Comparison of ENCODE assay signal across 9 mouse cellular contexts in genomic region chr4:136312616-136313015, GRCm38 (mm10). TPM values are rescaled to one million over a fixed set of nuclear protein-coding genes. Genes with fewer than 3 reads are reported as not detected.
DNase-seq lines count a peak whose midpoint lies in the region; ATAC-seq and TF ChIP-seq lines count a peak whose summit lies in the region.
"Had no signal": no experiment of that assay in that cellular context is flagged by ENCODE, and none has a peak within 500 bp of the region (broad histone marks: within the 10 kb centered on the region; RNA-seq: fewer than 3 reads in every experiment).

No protein-coding gene starts in this region.

- peak overlapping the region; percentile 86 for H3K4me3 ChIP-seq in heart, embryonic 16.5 days (ENCODE audit: low read length)
- H3K4me3 ChIP-seq in G1E (ENCODE audit: low read depth, low read length) = peak overlapping the region; percentile 83; the same call in 1 of the 2 replicates
- H3K4me3 ChIP-seq in hindbrain, embryonic 10.5 days = peak overlapping the region; percentile 100
- H3K4me3 ChIP-seq in midbrain, embryonic 11.5 days (ENCODE audit: low read depth, low read length) = peak overlapping the region; percentile 99

- DNase-seq in heart, postnatal 14 days = no peak
- no peak for DNase-seq in G1E (ENCODE audit: low spot score)
- DNase-seq in hindbrain, embryonic 10.5 days (ENCODE audit: low spot score) = no peak
- DNase-seq in midbrain, embryonic 11.5 days (ENCODE audit: low spot score, missing footprints) = no peak
- DNase-seq in ovary, postnatal 14 days (ENCODE audit: low spot score) = no peak
- DNase-seq in adrenal gland, postnatal 10 days = no peak
- no peak for DNase-seq in natural killer cell, adult 2 months (ENCODE audit: low spot score in 2 of 2)

- H3K9me3 ChIP-seq in heart, embryonic 16.5 days (replicated peaks; ENCODE audit: control insufficient read depth, low read length) = no peaks in the 10 kb centered on the region
- no peaks in the 10 kb centered on the region for H3K9me3 ChIP-seq in G1E (replicated peaks)
- H3K9me3 ChIP-seq in hindbrain, embryonic 10.5 days = no peaks in the 10 kb centered on the region
- H3K9me3 ChIP-seq in midbrain, embryonic 11.5 days (ENCODE audit: control insufficient read depth, low read length) = no peaks in the 10 kb centered on the region

- no peak for TF ChIP-seq CTCF in G1E (IDR thresholded peaks at IDR 0.05; ENCODE audit: low read depth, low read length)

- 11% methylated on average over 4 of the region's 4 CpGs for WGBS in heart, embryonic 16.5 days
- 51% methylated on average over 4 of the region's 4 CpGs for WGBS in hindbrain, embryonic 10.5 days
- WGBS in midbrain, embryonic 11.5 days = 48% methylated on average over 4 of the region's 4 CpGs

- H3K27ac ChIP-seq in heart, embryonic 16.5 days (ENCODE audit: low read length) = no peak overlapping the region
- no peak overlapping the region for H3K27ac ChIP-seq in hindbrain, embryonic 10.5 days
- H3K27ac ChIP-seq in midbrain, embryonic 11.5 days (ENCODE audit: low read depth, low read length) = no peak overlapping the region

- peaks cover 4% of the 10 kb centered on the region; the same call in 1 of the 2 replicates for H3K36me3 ChIP-seq in heart, embryonic 16.5 days (ENCODE audit: control insufficient read depth, insufficient read depth)
- H3K36me3 ChIP-seq in G1E (replicated peaks) = peaks cover 22% of the 10 kb centered on the region
- peaks cover 16% of the 10 kb centered on the region for H3K36me3 ChIP-seq in hindbrain, embryonic 10.5 days
- peaks cover 4% of the 10 kb centered on the region; the same call in 1 of the 2 replicates for H3K36me3 ChIP-seq in midbrain, embryonic 11.5 days (ENCODE audit: control insufficient read depth, insufficient read depth, low read length)

- peaks cover 28% of the 10 kb centered on the region for H3K4me1 ChIP-seq in heart, embryonic 16.5 days (ENCODE audit: control insufficient read depth, insufficient read depth, low read length)
- H3K4me1 ChIP-seq in G1E (ENCODE audit: insufficient read depth, low read depth, low read length) = peaks cover 36% of the 10 kb centered on the region
- peaks cover 41% of the 10 kb centered on the region for H3K4me1 ChIP-seq in hindbrain, embryonic 10.5 days (replicated peaks)
- H3K4me1 ChIP-seq in midbrain, embryonic 11.5 days (ENCODE audit: control insufficient read depth, insufficient read depth, low read length) = peaks cover 23% of the 10 kb centered on the region

- intact Hi-C loops in heart, postnatal 14 days (cut with DNase I) = no loop called here

- peak overlapping the region; percentile 73 for H3K4me2 ChIP-seq in heart, embryonic 16.5 days (ENCODE audit: low read depth, low read length)
- H3K4me2 ChIP-seq in midbrain, embryonic 11.5 days = peak overlapping the region; percentile 74

- ATAC-seq in heart, embryonic 16.5 days (replicated peaks; ENCODE audit: extremely low read depth, insufficient read depth, low FRiP score) = no peak
- no peak for ATAC-seq in G1E (ENCODE audit: extremely low read depth, insufficient number of reproducible peaks, low FRiP score, poor library complexity, severe bottlenecking)
- no peak for ATAC-seq in midbrain, embryonic 11.5 days (ENCODE audit: low FRiP score)
- ATAC-seq: Patski had no signal

- H3K9ac ChIP-seq in heart, embryonic 16.5 days (ENCODE audit: low read length) = peak overlapping the region; percentile 97
- H3K9ac ChIP-seq in midbrain, embryonic 11.5 days (ENCODE audit: low read length) = peak overlapping the region; percentile 100; the same call in 1 of the 2 replicates

- H3K27me3 ChIP-seq in heart, embryonic 16.5 days (ENCODE audit: control insufficient read depth, insufficient read depth, low read length) = no peaks in the 10 kb centered on the region
- H3K27me3 ChIP-seq in G1E (ENCODE audit: insufficient read depth, low read length) = no peaks in the 10 kb centered on the region
- no peaks in the 10 kb centered on the region for H3K27me3 ChIP-seq in hindbrain, embryonic 10.5 days (ENCODE audit: insufficient read depth, poor library complexity, severe bottlenecking)
- H3K27me3 ChIP-seq in midbrain, embryonic 11.5 days (ENCODE audit: control insufficient read depth, insufficient read depth, low read length) = no peaks in the 10 kb centered on the region
- H3K27me3 ChIP-seq: Patski had no signal

RNA-seq across cellular contexts. Expression of gene Hnrnpr, which starts 1.9 kb away (rescaled TPM):
- polyA plus RNA-seq in heart, embryonic 16.5 days (2015; fragmentation: Nextera tagmentation; extraction: Ambion mirVana) = 95.6 and 95.8 TPM in 2 replicates
- 10 to 100 TPM; 47.8 to 51.5 TPM for total RNA-seq in heart, postnatal 14 days (2021)
- 100 and 126 TPM in 2 replicates for total RNA-seq in G1E (2014; fragmentation: Nextera tagmentation)
- total RNA-seq in G1E (2017) = 161 and 187 TPM in 2 replicates
- 66.7 and 77.7 TPM in 2 replicates for polyA plus RNA-seq in G1E (2012)
- polyA plus RNA-seq in hindbrain, embryonic 10.5 days (2016; fragmentation: Nextera tagmentation; extraction: Ambion mirVana) = 197 and 217 TPM in 2 replicates
- 193 and 196 TPM in 2 replicates for polyA plus RNA-seq in midbrain, embryonic 11.5 days (2014; fragmentation: Nextera tagmentation; extraction: Ambion mirVana)
- 10 to 100 TPM; 67.4 to 94.7 TPM for total RNA-seq in adrenal gland, postnatal 10 days (2021)

RNA-seq across cellular contexts. Expression of gene Zfp46, which starts 28.1 kb away (rescaled TPM):
- 20.0 and 22.0 TPM in 2 replicates for polyA plus RNA-seq in heart, embryonic 16.5 days (2015; fragmentation: Nextera tagmentation; extraction: Ambion mirVana)
- 10 to 100 TPM; 56.1 to 64.2 TPM for total RNA-seq in heart, postnatal 14 days (2021)
- total RNA-seq in G1E (2014; fragmentation: Nextera tagmentation) (17.7 and 19.9 TPM in 2 replicates), G1E (2017) (13.2 and 13.9 TPM in 2 replicates)
- polyA plus RNA-seq in G1E (2012) = 6.1 and 6.7 TPM in 2 replicates
- polyA plus RNA-seq in hindbrain, embryonic 10.5 days (2016; fragmentation: Nextera tagmentation; extraction: Ambion mirVana) = 24.6 and 29.0 TPM in 2 replicates
- 29.7 and 31.4 TPM in 2 replicates for polyA plus RNA-seq in midbrain, embryonic 11.5 days (2014; fragmentation: Nextera tagmentation; extraction: Ambion mirVana)
- total RNA-seq in adrenal gland, postnatal 10 days (2021) = 10 to 100 TPM; 23.3 to 33.0 TPM
